Mouse (Mus musculus): ENCODE data around the gene Cped1.

GRCm38 (mm10) chr6:22008346-22008745 lies 22.6 kb downstream of the Cped1 start:
- TF ChIP-seq POLR2AphosphoS2 (IDR thresholded peaks at IDR 0.05; ENCODE audit: insufficient read length, low read depth) (no peak), MAX (IDR thresholded peaks at IDR 0.05; ENCODE audit: low read depth) (no peak)
